Mouse (Mus musculus) liver, embryonic 16.5 days (tissue): ENCODE measurements around the gene Mettl16. TPM values are rescaled to one million over a fixed set of nuclear protein-coding genes. Genes with fewer than 3 reads are reported as not detected.

ENCODE experiments used
- ATAC-seq: fragments of 200-750 bp; cut with Nextera tagmentation; 2 replicates; pipeline ENCODE4 v1.8.0; 2017; ENCODE audit warnings: low read depth, mild to moderate bottlenecking, moderate number of reproducible peaks, moderate library complexity
- H3K27ac ChIP-seq: fragments of 300-500 bp; sonication (generic); 2 replicates; pipeline ENCODE4 v1.5.1; 2014; ENCODE audit warnings: mild to moderate bottlenecking, low read length
- H3K27me3 ChIP-seq: fragments of 300-500 bp; sonication (generic); 2 replicates; pipeline ENCODE4 v1.6.1; 2014; ENCODE audit warnings: low read depth, low read length, mixed read lengths; ENCODE audit not compliant: control insufficient read depth, insufficient read depth
- H3K36me3 ChIP-seq: fragments of 300-500 bp; sonication (generic); 2 replicates; pipeline ENCODE4 v1.6.1; 2014; ENCODE audit warnings: mild to moderate bottlenecking; ENCODE audit not compliant: control insufficient read depth, insufficient read depth
- H3K4me1 ChIP-seq: fragments of 300-500 bp; sonication (generic); 2 replicates; pipeline ENCODE4 v1.6.1; 2014; ENCODE audit warnings: low read depth, low read length, mixed read lengths; ENCODE audit not compliant: control insufficient read depth
- H3K4me2 ChIP-seq: fragments of 300-500 bp; sonication (generic); 2 replicates; pipeline ENCODE4 v1.6.1; 2014; ENCODE audit warnings: low read depth, low read length, mixed read lengths
- H3K4me3 ChIP-seq: fragments of 300-500 bp; sonication (generic); 2 replicates; pipeline ENCODE4 v1.5.1; 2014; ENCODE audit warnings: low read depth, mild to moderate bottlenecking, low read length
- H3K9ac ChIP-seq: fragments of 300-500 bp; sonication (generic); 2 replicates; pipeline ENCODE4 v1.6.1; 2014; ENCODE audit warnings: low read depth, low read length
- H3K9me3 ChIP-seq: fragments of 300-500 bp; sonication (generic); replicated peaks from 2 replicates; pipeline ENCODE4 v1.6.1; 2016; ENCODE audit warnings: low read length; ENCODE audit not compliant: control insufficient read depth
- WGBS: fragments of 180-500 bp; shearing (Covaris S2); extraction: QIAGEN DNeasy Blood & Tissue Kit; methylation state at CpG from one replicate; pipeline ENCODE4 v1.1.7; 2014; ENCODE audit not compliant: insufficient replicate concordance; 5-methylcytosine and 5-hydroxymethylcytosine counted together
- polyA plus RNA-seq: library from polyadenylated mRNA; unstranded; fragments of >200 nt; fragmentation: Nextera tagmentation; extraction: Ambion mirVana; gene quantifications from 2 replicates; pipeline ENCODE4 v1.2.1, GENCODE M21; 2015

Gene Mettl16
- polyA plus RNA-seq, 1 experiment from 2014 or later: 15.5 TPM

DNA sequence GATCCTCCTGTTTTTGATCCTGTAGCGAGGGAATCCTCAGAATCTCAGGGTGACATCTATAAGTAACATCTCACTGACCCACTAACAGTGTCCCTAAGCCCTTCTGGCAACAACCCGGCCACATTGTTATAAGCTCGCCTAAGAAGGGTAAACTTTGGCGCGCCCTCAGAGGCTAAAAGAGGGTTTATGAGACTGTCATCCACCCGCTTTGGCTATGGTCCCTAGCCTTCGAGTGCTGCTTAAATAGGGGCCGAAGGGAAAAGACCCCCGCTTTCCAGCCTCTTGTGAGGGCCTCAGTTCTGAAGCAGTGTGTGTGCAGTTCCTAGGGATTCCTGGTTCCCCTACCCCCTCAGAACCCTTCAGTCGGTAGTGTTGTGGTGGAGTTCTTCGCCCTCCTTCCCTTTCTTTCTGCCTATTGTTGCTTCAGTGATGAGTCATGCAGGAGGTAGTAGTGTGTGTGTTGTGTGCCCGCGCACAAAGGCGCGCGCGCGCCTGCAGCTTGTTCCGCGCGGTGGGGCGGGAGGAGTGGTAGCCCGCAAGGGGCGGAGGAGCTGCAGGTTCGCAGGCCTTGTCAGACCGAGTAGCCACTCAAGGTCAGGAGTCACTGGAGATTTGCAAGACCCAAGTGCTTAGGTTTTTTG, 62.0 kb downstream of the Mettl16 start:
- Histone ChIP-seq H3K27me3 (no peaks in the 10 kb centered on the region), H3K9me3 (no peaks in the 10 kb centered on the region), H3K4me1 (peaks cover 80% of the 10 kb centered on the region), H3K27ac (peak overlapping the region; percentile 95), H3K9ac (peak overlapping the region; percentile 70), H3K36me3 (no peaks in the 10 kb centered on the region), H3K4me3 (peak overlapping the region; percentile 85), H3K4me2 (peak overlapping the region; percentile 100)
- no peak for ATAC-seq
- WGBS: under 1% methylated on average over 26 of the region's 26 CpGs

GRCm38 (mm10) chr11:74833536-74834358, 63.1 kb downstream of the Mettl16 start:
- peaks cover 72% of the 10 kb centered on the region for H3K4me1 ChIP-seq
- peak overlapping the region; percentile 70; the same call in 1 of the 2 replicates for H3K9ac ChIP-seq
- H3K4me3 ChIP-seq: no peak overlapping the region
- H3K27me3 ChIP-seq: no peaks in the 10 kb centered on the region
- peak overlapping the region; percentile 100; the same call in 1 of the 2 replicates for H3K4me2 ChIP-seq
- peak overlapping the region; percentile 70 for H3K27ac ChIP-seq
- 71% methylated on average over 8 of the region's 8 CpGs for WGBS
- H3K36me3 ChIP-seq: no peaks in the 10 kb centered on the region
- no peak for ATAC-seq
- H3K9me3 ChIP-seq: no peaks in the 10 kb centered on the region

- no peak for ATAC-seq
- Histone ChIP-seq H3K4me3 (no peak overlapping the region), H3K27ac (peak overlapping the region; percentile 70), H3K4me2 (no peak overlapping the region), H3K9me3 (no peaks in the 10 kb centered on the region), H3K9ac (0 out of 2 replicates have a peak overlapping the region, but pooled peaks have one; percentile 22), H3K4me1 (peaks cover 72% of the 10 kb centered on the region), H3K36me3 (no peaks in the 10 kb centered on the region), H3K27me3 (no peaks in the 10 kb centered on the region)
- WGBS: 41% methylated on average over 1 of the region's 1 CpGs
These were observed 63.7 kb downstream of the Mettl16 start for GRCm38 (mm10) chr11:74834359-74834638.

- peaks cover 72% of the 10 kb centered on the region for H3K4me1 ChIP-seq
- WGBS: 33% methylated on average over 5 of the region's 5 CpGs
- H3K4me2 ChIP-seq: no peak overlapping the region
These were observed 64.1 kb downstream of the Mettl16 start for GRCm38 (mm10) chr11:74834650-74835277.

DNA sequence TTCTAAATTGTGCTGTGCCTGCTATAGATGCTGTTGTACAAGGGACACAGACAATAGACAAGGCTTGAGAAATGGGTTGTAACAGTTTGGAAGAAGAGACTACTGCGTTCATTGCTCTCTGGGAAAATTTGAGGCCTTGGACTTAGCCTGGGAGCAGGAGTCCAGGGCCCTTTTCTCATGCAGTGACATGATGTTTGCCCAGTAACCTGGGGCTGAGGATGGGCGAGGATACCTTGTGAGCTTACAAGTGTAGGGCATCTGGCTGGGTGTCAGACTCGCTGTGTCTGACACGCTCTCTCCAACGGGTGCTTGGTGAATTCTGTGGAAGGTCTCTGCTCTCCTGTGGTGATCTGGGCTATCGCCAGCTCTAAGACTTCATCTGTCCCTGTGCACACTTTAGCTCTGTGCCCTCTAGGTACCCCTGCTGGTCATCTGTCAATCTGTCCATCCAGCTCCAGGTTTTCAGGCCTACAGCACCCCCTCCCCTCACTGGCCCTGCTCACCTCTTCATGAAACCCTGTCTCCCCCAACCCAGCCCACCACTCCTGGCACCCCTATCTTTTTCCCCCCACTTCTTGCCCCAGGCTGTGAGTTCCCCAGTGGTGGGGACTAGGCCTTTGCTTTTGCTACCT, 65.1 kb downstream of the Mettl16 start:
- Histone ChIP-seq H3K36me3 (no peaks in the 10 kb centered on the region), H3K4me2 (no peak overlapping the region), H3K4me1 (peaks cover 69% of the 10 kb centered on the region), H3K4me3 (no peak overlapping the region), H3K9ac (peak overlapping the region; percentile 10; the same call in 1 of the 2 replicates), H3K27ac (no peak overlapping the region), H3K9me3 (no peaks in the 10 kb centered on the region), H3K27me3 (no peaks in the 10 kb centered on the region)
- no peak for ATAC-seq
- 80% methylated on average over 6 of the region's 6 CpGs for WGBS

More at GRCm38 (mm10) chr11:74834650-74835277, 64.1 kb downstream of the Mettl16 start:
- H3K36me3 ChIP-seq: no peaks in the 10 kb centered on the region
- H3K4me3 ChIP-seq: no peak overlapping the region
- peak overlapping the region; percentile 70 for H3K27ac ChIP-seq
- no peaks in the 10 kb centered on the region for H3K27me3 ChIP-seq
- ATAC-seq: no peak
- H3K9me3 ChIP-seq: no peaks in the 10 kb centered on the region
- 0 out of 2 replicates have a peak overlapping the region, but pooled peaks have one; percentile 22 for H3K9ac ChIP-seq

DNA sequence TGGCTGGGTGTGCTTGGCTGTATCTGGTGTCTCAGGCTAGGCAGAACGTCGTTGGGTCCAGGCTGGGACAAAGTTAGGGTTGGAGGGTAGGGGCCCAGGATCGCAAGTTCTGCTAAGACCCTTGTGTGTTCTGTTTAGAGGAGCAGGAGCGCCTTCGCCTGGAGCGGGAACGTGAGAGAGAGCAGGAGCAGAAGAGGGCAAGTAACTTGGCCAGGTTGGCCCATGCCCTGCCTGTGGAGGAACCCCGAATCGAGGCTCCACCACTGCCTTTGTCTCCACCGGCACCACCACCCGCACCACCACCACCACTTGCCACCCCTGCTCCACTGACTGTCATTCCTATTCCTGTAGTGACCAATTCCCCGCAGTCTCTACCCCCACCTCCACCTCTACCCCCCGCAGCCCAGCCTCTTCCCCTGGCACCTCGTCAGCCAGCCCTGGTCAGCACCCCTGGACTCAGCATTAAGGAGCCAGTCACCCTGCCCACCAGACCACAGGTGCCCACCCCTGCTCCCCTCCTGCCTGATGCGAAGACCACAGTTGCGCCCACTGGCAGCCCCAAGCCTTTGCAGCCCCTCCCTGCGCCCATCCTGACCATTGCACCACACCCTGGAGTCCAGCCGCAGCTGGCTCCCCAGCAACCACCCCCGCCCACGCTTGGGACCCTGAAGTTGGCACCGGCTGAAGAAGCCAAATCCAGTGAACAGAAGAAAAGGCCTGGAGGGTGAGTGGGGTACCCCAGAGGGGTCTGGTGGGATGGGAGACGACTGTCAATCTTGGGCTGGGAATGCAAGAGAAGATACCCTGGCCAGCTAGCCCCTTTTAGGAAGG, 65.8 kb downstream of the Mettl16 start:
- 88% methylated on average over 22 of the region's 22 CpGs for WGBS
- Histone ChIP-seq H3K9me3 (no peaks in the 10 kb centered on the region), H3K4me3 (no peak overlapping the region), H3K27me3 (no peaks in the 10 kb centered on the region), H3K36me3 (no peaks in the 10 kb centered on the region), H3K4me1 (peaks cover 64% of the 10 kb centered on the region), H3K27ac (no peak overlapping the region), H3K4me2 (no peak overlapping the region), H3K9ac (peak overlapping the region; percentile 10; the same call in 1 of the 2 replicates)
- no peak for ATAC-seq

GRCm38 (mm10) chr11:74837056-74837693, 66.5 kb downstream of the Mettl16 start:
- Histone ChIP-seq H3K36me3 (peaks cover 2% of the 10 kb centered on the region; the same call in 1 of the 2 replicates), H3K9ac (peak overlapping the region; percentile 84), H3K4me1 (peaks cover 61% of the 10 kb centered on the region), H3K27ac (peak overlapping the region; percentile 98), H3K4me3 (peak overlapping the region; percentile 64), H3K27me3 (no peaks in the 10 kb centered on the region), H3K9me3 (no peaks in the 10 kb centered on the region), H3K4me2 (peak overlapping the region; percentile 97)
- no peak; the same call in 1 of the 2 replicates for ATAC-seq
- WGBS: 38% methylated on average over 16 of the region's 16 CpGs
